Mouse (Mus musculus) 3T3-L1 (cell line): ENCODE data around the gene Pcnt.

ENCODE experiments used
- DNase-seq: peaks from one replicate; pipeline ENCODE4 v3.0.0-alpha.2; 2015; ENCODE audit warnings: low read depth, low spot score

Pcnt gene

DNA sequence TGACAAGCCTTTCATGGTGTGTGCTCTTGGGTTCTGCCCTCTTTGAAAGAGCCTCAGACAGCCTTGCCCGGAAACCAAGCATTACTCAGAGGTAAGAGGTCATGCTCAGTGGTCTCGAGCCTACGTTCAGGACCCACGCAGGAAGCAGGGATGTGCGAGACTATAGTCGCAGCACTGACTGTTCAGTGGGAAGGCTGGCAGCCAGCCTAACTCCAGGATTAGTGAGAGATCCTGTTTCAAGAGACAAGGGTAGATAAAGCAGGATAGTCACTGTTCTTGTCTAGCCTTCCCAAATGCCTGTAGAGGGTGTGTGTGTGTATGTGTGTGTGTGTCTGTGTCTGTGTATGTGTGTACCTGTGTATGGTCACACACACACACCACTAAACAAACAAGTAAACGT lies 126.4 kb downstream of the Pcnt start:
- no peak for DNase-seq

DNA sequence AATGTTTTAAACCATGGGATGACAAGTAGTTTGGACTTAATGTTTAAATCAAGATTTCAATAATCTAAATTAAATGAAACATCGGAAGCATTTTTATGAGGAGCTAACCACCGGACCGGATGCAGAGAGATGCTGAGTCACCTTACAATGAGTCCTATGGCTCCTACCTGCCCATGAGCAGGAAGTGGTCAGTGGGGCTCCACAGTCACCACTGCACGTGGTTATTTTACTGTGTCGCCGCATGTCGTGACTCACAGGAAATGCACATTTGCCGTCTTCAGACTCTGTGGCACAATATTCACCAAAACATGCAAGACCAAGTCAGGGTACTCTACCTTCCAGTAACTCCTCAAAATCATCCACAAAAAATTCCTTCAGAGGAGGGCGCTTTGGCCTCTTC lies 135.8 kb downstream of the Pcnt start:
- DNase-seq = peak; percentile 44
